Mouse (Mus musculus) embryonic fibroblast, embryonic 13.5 days (primary cell): ENCODE data around the gene Ube2e3.

Experiments
- CTCF ChIP-seq: IDR thresholded peaks from 2 replicates; pipeline ENCODE4 v1.5.1; 2011; ENCODE audit warnings: mild to moderate bottlenecking, control low read depth, low read length, moderate library complexity, borderline replicate concordance; ENCODE audit not compliant: insufficient read depth
- POLR2A ChIP-seq: IDR thresholded peaks from 2 replicates; pipeline ENCODE4 v1.6.1; 2011; ENCODE audit warnings: low read depth, mild to moderate bottlenecking, control low read depth, low read length, moderate library complexity

- TF ChIP-seq CTCF, result no peak
- no peak for TF ChIP-seq POLR2A
These were observed 13.6 kb upstream of the Ube2e3 start for GRCm38 (mm10) chr2:78854315-78854714.
